Mouse (Mus musculus) adrenal gland, postnatal 4 days (tissue): Measurements from ENCODE around the gene Rcc1l. TPM values are rescaled to one million over a fixed set of nuclear protein-coding genes. Genes with fewer than 3 reads are reported as not detected.

ENCODE experiments used
- DNase-seq, 2 experiments: peaks; one replicate each; pipeline ENCODE4 v3.0.0; 2021 to 2022; ENCODE audit warnings: low spot score in 2 of 2, mixed read lengths in 2 of 2
- total RNA-seq, 2 experiments: library from RNA; stranded (reverse); gene quantifications; 2 replicates each; pipeline ENCODE4 v1.2.3; 2021

Gene Rcc1l
- total RNA-seq, 2 experiments from 2014 or later, result 33.0 to 35.6 TPM

- no peak for DNase-seq
Observed at GRCm38 (mm10) chr5:134119481-134120120, 57.0 kb downstream of the Rcc1l start.

GRCm38 (mm10) chr5:134118798-134119407 is 57.7 kb downstream of the Rcc1l start:
- no peak for DNase-seq

- no peak for DNase-seq
Observed at GRCm38 (mm10) chr5:134115639-134116259, 60.8 kb downstream of the Rcc1l start.

DNA sequence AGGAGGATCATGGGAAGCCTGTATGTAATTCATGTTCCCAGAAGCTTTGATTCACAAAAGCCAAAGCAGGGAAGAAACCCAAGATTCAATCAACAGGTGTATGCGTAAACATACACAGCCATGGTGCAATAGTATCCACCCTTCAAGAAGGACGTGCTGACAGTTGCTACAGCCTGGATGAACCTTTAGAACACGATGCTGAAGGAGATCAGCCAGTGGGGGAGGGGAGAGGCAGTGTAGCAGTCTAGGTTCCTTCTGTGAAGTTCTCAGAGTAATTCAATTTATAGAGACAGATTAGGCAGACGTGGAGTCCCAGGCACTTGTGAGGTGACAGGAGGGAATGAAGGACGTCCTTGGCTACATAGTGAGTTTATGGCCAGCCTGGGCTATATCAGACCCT is 61.6 kb downstream of the Rcc1l start:
- DNase-seq, result no peak

DNA sequence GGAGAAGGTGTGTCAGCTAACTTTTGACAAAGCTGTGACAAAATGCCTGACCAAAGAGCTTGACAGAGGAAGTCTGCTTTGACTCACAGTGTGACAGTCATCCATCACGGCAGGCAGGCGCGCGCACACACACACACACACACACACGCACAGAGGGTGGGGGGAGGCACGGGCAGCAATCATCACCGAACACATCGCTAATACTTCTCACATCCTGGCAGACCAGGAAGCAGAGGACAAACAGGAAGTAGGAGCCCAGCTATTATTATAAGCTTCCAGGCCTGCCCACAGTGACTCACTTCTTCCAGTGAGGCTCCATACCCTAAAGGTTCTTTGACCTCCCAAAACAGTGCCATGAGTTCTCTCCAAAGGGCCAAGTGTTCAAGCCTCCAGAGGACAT is 70.7 kb downstream of the Rcc1l start:
- no peak for DNase-seq

DNA sequence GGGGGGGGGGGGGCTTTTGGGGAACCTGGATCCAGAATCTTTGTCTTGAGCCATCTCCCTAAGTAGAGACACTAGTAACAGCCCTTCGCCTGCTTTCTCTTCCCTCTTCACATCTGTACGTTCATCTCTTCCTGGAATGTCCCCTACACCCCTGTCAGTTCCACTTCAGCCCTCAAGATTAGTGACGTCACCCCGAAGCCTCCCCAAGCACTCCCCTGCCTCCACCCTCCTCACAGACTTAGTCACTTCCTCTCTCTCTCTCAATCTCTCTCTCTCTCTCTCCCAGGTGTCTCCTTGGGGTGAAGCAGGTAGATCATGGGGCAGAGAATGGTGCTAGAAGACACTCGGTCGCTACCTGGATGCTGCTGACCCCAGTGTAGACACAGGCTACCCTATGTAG is 73.9 kb downstream of the Rcc1l start:
- no peak for DNase-seq

- no peak for DNase-seq
Observed at GRCm38 (mm10) chr5:134101883-134102282, 74.7 kb downstream of the Rcc1l start.

DNA sequence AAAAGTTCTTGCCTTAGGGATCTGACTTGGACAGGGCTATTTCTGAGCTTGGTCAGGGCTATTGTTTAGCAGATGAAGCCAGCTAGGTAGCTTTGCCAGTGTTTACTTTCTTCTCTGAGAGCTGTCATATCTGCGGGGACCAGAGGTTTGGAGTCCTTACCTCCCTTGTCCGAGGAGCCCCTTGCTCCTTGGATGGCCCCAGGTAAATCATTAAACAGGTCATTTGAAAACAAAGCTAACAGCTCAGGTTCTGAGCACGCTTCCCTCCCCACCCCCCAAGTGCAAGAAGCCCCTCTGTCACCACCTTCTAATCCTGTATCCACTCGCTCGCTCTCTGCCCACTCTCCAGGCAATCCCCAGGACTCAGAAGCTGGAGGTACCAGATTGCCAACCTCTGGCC is 75.3 kb downstream of the Rcc1l start:
- DNase-seq, result no peak

DNA sequence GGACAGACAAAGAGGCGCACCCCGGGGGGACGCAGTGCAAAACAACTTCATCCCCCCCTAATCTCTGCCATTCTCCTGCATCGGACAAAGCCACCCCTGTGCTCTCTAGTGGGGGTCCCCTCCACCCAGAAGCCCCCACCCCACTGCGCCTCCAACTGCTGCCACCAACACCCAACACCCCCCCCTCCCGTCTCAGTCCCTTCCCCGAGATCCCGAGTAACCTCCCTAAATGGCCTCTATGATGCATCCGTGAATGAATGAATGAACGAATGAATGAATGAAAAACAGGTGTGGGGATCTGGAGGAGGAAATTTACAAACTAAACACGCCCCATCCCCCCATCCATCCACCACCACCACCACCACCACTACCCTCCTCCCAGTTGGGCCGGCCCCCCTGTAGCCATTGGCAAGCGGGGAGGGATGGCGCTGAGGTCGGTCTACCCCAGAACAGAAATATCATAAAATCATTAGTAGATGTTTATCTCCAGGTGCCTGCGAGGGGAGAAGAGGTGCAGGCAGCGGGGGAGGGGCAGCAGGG is 76.3 kb downstream of the Rcc1l start:
- DNase-seq, result no peak

- peak; percentile 84 to 91 for DNase-seq
Observed at GRCm38 (mm10) chr5:134099496-134100211, 76.9 kb downstream of the Rcc1l start, which contains the start of gene Castor2. TSS of gene Castor2 (plus strand) at chr5:134099711.

- no peak for DNase-seq
Observed at GRCm38 (mm10) chr5:134098976-134099375, 77.6 kb downstream of the Rcc1l start.

DNA sequence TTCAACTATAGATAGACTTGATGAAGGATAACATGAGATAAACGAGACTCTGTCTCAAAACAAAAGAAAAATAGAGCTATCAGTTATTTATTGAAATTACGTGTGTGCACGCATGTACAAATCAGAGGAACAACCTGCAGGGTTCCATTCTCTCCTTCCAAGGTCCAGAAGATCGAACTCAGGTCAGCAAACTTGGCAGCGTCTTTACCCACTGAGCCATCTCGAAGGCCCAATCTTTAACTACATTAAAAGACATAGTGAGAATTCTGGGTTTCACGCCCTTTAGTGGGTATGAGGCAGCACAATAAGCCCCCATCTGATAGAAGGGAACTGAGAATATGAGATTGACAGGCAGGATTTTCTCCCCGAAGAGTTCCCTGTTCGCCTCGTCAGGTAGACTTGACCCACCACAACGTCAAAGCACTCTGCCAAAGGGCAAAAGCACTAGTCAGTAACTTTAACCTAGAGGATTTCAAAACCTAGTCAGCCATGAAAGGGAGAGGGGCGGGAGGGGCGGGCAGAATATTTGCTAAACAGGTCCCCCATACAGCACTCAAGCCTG is 78.2 kb downstream of the Rcc1l start:
- DNase-seq, result no peak

Other genes starting within 250 kb of the Rcc1l start
- gene Castor2, start 77.1 kb downstream of the Rcc1l start, total RNA-seq, result 10 to 100 TPM; 16.6 to 23.7 TPM
- 10 to 100 TPM; 13.9 to 15.9 TPM for gene Gtf2ird2, start 7.2 kb upstream of the Rcc1l start, total RNA-seq
- gene Ncf1, start 52.9 kb upstream of the Rcc1l start, total RNA-seq, result 10 to 100 TPM in 1 of 2 experiments, 1 to 10 TPM in 1; 5.2 to 10.3 TPM
- 100 to 1,000 TPM; 266 to 270 TPM for gene Gtf2i, start 138.0 kb upstream of the Rcc1l start, total RNA-seq